Mouse (Mus musculus) NIH3T3 (cell line): ENCODE results near the gene Rnf41.

Source experiments
- DNase-seq: peaks from one replicate; pipeline ENCODE4 v3.0.0-alpha.2; 2012; ENCODE audit warnings: low read depth

Gene Rnf41

DNA sequence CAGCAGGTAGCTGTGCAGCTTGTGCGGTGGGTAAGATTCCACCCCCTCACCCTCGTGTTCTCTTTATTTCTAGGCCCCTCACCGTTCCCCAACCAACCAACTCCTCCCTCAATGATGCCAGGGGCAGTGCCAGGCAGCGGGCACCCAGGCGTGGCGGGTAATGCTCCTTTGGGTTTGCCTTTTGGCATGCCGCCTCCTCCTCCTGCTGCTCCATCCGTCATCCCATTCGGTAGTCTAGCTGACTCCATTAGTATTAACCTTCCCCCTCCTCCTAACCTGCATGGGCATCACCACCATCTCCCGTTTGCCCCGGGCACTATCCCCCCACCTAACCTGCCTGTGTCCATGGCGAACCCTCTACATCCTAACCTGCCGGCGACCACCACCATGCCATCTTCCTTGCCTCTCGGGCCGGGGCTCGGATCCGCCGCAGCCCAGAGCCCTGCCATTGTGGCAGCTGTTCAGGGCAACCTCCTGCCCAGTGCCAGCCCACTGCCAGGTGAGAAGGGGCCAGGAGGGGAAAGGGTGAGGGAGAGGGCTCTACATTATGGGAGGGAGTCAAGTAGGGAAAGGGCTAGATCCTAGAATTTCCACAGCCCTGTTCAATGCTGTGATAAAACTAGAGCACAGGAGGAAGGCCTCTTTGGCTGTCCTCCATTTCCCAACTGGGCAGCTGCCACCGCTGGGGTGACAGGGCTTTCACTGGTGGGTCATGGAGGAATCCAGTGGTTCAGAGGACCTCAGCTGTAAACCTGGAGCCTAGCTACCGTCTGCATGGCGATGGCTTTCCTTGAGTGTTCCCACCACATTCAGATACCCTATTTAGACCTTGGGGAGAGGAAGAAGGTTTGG is 76.6 kb downstream of the Rnf41 start:
- DNase-seq, result no peak

DNA sequence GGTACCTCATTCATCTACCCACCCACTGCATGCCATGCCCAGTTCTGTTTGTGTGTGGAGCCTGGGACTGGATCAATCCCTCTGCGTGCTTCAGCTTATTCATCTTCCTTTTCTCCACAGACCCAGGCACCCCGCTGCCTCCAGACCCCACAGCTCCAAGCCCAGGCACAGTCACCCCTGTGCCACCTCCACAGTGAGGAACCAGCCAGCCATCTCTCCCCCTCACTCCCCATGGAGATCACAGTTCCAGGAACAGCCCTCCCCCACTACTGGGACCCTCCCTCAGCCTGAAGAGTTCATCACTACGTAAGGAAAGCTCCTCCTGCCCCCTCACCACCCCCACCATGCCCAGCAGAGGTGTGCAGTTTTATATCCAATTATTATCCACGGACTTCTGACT is 77.3 kb downstream of the Rnf41 start:
- DNase-seq, result no peak

DNA sequence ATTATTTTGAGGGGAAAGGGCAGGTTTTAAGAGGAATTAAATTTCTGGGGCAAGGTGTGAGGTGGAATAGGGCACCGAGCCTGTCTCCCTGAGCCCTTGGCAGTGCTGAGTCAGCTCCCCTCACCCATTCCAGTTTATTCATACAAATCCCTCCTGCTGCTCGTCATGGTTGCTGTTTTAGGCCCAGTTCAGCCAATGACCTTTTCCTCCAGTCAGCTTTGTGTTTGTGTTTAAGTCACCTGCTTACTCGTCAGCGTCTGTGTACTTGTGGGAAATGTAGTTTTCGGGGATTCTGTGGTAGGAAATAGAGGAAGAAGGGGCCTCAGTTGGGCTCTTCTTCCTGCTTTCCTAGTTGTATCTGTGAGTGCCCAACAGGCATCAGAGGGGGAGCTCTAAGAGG is 77.9 kb downstream of the Rnf41 start:
- peak; percentile 52 for DNase-seq

DNA sequence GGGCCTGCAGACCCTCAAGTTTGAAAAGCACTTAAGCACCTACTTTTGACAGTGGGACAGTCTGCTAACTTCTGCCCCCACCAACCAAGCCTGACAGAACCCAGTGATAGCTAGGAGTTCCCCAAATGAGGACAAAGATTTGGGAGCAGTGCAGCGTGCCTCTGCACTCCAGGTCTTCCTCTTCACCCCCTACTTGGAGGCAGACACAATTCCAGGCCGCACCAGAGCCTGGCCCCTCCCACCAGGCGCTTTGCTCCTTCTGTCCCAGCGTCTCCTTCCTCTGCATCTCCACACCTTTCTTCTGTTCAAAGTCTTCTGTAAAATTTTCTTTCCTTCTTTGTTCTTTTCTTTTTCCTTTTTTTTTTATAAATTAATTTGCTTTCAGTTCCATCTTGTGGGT is 78.3 kb downstream of the Rnf41 start:
- peak; percentile 30 for DNase-seq

DNA sequence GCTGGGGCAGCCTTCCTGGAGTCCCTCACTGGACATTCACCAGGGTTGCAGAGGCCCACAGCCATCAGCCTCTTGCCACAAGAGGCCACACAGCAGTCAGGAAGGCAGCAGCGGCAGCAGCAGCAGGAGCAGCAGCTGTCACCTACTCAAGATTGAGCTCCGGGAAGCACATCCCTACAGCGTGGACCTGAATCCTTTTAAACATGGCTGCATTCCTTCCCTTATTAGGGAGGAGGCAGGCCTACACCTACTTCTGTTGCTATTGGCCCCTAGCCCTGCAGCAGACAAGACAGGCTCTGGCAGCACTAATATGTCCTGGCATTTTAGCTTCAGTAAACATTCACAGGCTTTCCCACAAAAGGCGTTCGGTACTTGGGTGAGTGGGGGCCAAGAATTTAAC is 78.8 kb downstream of the Rnf41 start:
- DNase-seq, result peak; percentile 75

DNA sequence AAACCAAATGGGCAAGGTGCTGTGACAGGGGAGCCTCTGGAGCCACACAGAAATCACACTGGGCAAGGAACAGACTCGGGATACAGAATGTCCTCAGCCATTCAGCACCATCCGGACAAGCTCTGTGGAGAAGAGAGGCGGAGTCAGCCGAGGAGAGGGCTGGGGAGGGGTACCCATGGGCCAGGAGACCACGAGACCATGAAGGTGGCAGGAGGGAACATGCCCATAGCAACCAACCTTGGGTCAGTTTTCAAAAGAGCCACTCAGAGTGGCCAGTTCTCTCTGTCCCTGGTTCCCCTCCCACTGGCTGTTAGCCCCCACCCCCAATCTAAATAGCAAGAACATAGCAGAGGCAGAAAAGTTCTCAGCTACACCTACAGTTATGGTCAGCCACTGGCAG is 79.5 kb downstream of the Rnf41 start:
- peak; percentile 24 for DNase-seq
